Mouse (Mus musculus): ENCODE results near the gene Pcmt1.
"Not testable (repeated sequence)": the region's sequence is repeated elsewhere in the genome, so short reads cannot be mapped to it uniquely, and the experiment has no call there.

Pcmt1 gene

DNA sequence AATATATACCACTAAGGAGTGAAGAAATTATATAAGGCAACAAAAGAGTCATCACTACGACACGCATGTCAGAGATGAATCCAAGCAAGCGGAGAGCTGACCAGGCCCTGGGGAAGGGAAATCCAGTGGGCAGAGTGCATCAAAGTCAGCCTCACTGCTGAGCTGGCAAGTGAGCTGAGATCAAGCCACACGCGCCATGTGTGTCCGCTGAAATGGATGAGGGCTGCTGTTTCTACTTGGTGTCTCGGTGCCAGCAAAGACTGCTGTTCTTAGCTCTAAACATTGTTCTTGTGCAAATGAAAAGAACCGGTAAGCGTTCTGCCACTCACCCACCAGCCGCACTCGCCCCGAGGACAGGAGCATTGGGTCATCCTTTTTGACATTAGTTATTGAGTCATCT is 40.6 kb downstream of the Pcmt1 start:
- DNase-seq, result no peak

DNA sequence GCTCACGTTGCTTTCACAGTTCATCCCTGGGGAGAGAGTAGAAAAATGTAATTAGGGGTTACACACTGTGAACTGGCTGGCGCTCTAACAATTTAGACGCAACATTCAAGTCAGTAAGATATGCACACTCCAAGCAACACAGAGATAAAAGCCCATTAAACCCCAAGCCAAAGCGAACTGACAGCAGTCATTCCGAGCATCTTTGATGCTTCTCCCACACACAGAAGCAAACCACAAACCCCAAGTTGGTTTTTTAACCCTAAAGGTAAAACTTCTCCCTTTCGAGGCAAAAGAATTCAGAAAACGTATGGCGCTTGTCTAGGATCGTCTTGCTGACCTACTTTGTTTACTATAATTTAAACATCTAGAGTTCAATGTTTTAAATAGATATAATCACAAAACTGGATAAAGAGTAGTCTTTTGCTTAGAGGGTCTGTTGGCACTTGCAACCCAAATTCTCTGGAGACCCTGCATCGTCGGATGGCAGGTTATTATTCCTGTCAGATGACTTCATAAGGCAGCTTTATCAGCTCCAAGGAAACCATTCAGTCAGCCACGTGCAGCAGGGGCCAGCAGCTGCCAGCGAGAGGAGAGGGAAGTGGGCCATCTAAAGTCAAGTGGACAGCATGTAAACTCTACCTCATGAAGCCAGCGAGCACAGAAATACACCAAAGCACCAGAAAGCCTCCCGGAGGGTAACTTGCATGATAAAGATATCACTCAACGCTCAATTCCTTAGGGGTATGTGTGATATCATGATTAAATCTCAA is 49.8 kb downstream of the Pcmt1 start:
- no peak for DNase-seq

DNA sequence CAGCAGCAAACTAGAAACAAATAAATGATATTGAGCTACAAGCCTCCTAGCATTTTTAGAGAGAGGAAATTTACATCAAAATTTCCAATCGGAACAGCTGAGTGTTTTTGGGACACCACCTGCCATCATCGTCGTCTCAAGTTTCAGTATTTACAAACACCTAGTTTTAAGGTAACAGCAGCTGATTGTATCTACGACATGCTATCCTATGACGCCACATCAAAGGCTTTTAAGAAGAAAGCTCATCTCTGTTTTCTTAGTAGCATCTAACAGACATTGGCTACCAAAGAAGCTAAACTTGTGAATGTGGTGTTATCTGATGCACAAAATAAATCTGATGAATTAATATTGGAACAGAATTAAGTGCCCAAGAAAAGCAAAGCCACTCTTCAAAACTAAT is 50.6 kb downstream of the Pcmt1 start:
- no peak for DNase-seq

DNA sequence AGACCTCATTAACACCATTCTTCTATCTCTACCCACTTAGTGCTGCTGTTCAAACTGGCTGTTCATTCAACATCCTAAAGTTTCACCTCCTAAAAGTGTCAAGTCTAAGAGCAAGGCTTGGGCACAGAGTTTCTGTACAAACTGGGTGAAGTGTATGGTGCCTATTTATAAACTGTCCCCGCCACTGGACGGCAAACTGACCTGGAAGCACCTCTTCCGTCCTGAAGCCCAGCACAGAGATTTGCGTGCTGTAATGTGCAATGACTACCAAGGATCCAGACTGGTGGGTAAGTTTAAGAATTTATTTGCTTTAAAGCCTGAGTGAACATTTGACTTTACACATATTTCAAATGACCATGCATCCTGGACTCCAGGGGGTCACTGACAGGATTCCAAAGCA is 51.8 kb downstream of the Pcmt1 start:
- DNase-seq, result no peak

DNA sequence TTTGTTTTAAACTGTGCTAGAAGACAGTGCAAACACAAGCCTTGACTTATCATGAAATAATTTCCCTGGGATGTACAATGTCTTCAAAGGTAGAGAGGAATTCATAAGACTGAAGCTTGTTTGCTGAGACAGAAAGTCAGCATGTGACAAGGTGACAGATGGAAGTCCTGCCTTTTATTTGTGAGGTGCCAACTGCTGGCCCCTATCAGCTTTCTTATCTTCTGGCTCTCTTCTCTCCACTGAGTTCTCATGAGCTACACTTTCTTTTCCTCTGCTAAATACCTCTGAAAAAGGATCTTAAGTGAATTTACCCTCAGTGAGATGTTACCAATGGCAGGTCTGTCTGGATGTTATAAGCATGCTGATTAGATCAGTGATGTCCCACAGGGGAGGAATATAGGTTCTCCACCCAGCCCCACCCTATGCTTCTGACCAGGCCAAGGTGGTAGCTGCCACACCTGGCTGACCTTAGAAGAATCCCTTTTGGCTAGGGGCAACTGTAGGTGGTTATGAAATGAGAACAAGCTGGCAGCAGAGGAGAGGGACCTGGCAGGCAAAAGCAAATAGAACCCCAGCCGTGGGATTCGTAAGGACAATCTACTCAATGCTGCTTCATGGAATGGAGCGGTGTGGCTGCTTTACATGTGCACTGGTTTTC is 56.9 kb downstream of the Pcmt1 start:
- peak; percentile 23 to 24 for DNase-seq

DNA sequence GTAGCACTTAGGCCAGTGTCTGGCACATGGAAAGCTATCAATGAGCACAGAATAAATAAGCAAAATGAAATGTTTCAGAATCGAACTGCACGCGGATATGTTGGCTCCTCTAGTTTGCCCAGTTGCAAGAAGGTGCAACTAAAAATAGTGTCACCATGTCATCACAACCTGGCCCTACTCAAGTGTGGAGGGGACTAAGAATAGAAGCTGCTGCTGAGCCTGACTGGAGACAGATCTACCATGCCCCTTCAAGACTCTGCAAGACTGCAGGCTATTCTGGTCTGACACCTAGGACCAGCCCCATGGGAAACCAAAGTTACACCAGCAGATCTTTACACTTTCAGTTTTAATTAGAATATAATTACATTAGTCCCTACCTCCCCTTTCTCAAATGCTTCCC is 58.6 kb downstream of the Pcmt1 start:
- DNase-seq, result peak in 1 of 2 experiments; percentile 15

DNA sequence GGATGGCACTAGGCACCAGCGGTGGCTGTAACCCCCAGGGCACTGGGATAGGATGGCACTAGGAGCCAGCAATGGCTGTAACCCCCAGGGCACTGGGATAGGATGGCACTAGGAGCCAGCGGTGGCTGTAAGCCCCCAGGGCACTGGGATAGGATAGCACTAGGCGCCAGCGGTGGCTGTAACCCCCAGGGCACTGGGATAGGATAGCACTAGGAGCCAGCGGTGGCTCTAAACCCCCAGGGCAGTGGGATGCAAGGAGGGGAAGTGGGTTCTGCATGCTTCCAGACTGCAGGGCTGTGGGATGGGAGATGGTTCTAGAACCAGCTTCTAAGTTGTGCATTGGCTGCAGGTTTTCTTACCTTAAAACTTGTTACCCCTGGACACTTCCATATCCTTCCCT is 60.2 kb downstream of the Pcmt1 start:
- no peak for DNase-seq

DNA sequence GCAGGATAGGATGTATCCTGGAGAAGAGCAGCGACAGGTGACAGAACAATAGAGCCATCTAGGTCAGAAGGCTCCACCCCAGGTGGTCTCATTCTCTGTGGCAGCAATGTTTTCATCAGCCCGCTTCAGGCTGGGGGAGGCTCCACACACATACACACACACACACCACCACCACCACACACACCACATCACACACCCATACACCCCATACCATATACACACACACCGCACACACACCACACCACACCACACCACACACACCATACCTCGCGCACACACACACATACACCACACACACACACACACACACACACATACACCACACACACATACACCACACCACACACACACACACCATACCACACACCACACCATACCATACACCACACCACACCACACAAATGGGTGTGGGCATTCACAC is 61.1 kb downstream of the Pcmt1 start:
- no peak for DNase-seq

DNA sequence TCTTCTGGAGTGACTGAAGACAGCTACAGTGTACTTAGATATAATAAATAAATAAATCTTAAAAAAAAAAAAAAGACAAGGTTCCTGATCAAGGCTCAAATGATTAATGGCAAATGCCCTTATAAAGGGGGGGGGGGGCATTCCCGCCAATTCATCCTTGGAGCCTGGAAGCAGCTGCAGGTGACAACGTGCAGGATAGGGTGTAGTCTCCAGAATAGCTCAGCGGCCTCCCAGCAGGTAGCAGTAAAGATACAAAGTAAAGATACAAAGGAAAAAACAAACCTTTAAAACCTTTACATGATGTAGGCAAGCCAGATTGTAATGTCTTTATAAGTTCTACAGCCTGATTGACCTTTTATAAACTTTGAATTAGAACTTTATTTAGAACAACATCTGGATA is 63.4 kb downstream of the Pcmt1 start:
- not testable (repeated sequence) for DNase-seq

DNA sequence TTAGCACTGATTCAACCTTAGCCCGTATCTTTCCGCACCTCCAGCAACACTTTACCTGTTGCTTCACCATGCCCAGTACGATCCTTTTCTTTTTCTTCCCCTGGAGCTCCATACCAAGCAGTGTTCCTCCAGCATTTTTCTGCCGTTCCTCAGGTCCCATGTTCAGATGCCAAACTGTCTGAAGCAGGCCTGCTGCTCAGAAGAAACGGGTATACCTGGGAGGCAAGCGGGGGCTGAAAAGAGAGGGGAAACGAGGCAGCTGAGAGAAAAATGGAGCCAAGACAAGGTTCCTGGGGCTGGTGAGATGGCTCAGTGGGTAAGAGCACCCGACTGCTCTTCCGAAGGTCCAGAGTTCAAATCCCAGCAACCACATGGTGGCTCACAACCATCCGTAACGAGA is 63.8 kb downstream of the Pcmt1 start:
- DNase-seq, result not testable (repeated sequence)

DNA sequence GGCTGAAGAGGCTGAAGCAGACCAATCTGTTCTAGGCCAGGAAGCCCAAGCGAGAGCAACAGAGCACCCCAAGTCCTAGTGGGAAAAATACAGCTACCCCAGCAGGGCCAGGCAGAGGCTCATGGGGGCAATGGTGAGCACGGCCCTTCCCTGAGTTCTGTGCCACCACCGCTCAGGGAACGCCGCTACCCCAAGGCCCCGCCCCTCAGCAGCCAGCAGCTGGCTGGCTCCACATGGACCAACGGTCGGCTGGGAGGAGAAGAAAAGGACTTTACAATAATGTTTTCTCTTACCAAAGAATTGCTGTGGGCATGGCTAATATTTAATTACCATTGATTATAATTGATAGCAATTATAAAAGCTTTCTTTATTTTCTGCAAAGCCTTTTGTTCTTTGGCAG is 66.1 kb downstream of the Pcmt1 start:
- no peak for DNase-seq

DNA sequence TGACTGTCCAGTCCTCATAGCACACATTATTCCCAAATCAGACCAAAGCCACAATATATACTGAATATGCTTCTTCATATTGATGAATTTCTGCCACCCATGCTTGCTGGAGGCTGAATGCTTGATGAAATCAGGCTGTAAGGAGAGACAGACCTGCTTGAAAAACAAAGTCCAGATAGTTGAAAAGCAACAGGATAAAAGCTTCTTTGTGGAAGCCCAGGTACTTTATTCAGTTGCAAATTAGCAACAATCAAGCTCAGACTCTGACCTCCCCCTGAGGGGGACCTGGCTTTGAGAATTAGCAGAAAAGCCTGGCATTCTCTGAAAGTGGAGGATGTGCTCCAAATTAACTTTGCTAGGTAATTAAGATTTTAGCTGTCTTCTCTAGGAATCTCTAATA is 68.7 kb downstream of the Pcmt1 start:
- DNase-seq, result not testable (repeated sequence)

DNA sequence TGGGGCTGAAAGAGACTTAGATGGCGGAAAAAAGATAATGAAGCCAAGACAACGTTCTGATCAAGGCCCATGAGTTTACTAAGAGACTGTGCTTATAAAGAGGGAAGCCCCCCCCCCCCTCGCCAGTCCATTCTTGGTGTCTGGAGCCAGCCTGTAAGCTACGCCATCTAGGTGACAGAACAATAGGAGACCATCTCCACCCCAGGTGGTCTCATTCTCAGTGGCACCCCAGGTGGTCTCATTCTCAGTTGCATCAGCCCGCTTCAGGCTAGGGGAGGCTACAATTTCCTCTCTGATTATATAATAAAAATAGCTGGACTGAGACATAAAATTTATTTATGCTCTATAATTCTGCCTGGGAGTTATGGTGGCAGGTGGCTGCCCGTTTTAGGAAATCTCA is 69.3 kb downstream of the Pcmt1 start:
- DNase-seq, result no peak

DNA sequence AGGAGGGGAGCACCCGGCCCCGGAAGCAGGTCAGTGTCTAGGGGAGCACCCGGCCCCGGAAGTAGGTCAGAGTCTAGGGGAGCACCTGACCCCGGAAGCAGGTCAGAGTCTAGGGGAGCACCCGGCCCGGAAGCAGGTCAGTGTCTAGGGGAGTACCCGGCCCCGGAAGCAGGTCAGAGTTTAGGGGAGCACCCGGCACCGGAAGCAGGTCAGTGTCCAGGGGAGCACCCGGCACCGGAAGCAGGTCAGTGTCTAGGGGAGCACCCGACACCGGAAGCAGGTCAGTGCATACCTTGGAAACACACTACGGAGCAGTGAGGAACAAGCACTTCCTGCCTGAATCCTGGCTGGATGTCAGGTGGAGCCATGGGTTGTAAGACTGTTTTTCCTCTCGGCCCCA is 72.3 kb downstream of the Pcmt1 start:
- no peak for DNase-seq

DNA sequence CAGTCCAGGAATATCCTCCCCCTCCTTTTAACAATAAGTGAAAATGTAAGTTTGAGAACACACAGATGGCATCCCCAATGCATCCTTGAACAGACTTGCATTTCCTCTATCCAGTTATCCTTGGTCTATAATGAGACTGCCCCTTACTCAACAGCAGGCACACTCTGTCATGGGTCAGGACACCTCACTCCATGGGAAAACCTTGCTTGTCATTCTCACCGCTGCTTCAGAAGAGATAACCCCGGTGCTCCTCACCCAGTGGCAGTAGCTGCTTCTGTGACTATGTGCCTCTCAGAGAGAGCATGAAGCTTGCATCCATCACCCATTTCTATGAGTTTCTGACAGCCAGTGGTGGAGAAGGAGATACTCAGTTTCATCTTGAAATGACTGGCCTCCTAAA is 74.5 kb downstream of the Pcmt1 start:
- DNase-seq, result no peak

DNA sequence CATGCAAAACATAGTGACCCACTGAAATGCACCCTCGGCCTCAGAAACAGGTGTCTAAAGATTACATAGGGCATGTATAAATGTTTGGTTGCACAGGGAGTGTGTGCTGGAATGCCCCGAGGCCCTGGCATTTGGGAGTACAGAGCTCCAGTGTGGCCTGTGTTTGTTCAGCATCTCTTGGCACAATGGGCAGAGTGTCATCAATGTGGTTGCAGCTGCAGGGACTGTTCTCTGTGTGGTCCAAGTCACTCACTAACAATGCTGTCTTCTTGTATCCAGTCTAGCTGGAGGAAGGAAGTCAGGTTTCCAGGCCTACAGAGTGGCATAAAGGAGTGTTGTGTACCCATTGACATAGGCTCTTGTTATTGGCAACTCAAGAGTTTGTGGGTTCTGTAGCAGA is 75.8 kb downstream of the Pcmt1 start:
- no peak for DNase-seq

DNA sequence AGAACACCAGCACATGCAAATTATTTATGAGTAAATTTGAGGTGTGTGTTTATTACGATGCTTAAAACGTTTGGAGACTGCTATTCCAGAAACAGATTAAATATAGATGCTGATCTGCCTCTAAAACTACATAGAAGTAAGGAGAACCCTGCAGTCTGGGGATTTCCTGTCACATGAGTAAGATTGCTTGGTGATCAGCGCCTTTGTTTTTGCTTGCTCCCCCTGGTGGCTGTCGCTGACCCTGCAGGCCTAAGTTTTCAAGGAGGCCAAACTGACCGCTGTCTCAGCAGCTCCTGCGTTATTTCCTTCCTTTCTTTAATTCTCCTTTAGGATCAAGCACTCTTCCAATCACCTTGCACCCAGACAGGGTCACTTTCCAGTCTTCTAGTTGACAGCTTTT is 80.3 kb downstream of the Pcmt1 start:
- DNase-seq, result peak; percentile 86 to 91

DNA sequence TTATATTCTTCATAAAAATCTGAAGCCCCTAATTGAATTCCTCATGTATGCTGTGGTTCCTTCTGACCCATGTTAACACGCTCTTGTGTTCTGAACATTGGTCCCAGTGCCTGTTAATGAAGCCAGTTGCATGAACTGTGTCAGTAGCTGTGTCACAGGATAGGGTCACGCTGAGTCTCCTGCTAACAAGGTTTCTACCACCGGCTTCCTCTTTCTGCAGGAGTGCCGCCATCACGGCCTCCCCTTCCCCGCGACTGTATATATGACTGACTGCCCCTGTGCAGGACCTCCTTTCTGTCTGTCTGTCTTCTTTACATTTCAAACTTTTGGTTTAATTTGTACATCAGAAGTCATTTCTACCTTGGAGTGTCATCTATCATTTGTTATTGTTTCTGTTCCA is 82.8 kb downstream of the Pcmt1 start:
- DNase-seq, result no peak

DNA sequence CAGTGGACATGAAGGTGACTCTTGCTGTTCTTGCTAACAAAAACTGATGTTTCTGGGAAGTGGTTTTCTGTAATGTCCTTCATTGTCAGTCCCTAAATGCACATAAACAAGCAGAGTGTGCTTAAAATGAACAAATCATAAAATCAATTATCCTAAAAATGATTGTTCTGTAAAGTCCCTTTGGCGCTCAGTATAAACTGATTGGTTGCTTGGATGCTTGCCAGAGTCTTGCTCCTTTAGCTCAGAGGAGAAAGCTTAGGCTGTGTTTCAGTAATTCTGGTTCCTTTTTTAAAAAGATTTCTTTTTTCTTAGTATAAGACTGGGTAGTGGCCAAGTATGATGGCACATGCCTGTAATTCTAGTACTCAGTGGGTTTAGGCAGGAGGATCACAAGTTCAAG is 84.7 kb downstream of the Pcmt1 start:
- DNase-seq, result peak; percentile 35 to 58

DNA sequence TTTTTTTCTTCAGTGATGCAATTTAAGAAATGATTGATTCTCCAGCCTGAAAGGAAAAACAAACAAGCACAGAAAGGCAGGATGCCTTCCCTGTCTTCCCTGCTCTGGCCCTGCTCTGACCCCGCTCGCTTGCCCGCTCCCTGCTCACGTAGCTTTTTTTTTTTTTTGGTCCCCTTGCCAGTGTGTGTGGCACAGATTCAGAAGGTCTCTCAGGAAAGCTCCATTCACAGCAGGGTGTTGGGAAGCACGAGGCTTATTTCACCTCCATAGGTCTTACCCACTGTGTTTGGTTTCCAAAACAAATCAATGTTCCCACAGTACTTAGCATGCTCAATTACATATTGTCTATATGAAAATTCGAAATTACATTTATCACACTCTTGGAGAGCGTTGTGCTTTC is 86.1 kb downstream of the Pcmt1 start:
- DNase-seq, result peak; percentile 40 to 49

DNA sequence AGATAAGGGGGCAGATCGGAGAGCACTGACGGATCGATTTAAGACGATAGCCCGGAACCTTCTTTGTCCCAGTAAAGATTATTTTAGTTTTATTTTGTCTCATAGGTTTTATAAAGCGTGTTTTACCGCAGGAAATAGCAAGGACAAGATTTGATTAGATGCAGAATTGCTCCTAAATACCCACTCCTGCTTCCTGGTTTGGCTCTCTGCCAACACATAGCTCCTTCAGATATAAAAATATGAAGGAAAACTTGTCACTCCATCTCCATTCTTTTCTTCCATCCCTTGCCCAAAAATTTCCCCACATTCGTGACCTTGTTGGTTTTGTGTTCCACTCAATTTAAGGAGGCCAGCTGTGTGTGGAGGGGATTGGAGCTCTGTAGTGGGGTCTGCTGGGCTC is 90.1 kb downstream of the Pcmt1 start:
- DNase-seq, result peak; percentile 32 to 53

DNA sequence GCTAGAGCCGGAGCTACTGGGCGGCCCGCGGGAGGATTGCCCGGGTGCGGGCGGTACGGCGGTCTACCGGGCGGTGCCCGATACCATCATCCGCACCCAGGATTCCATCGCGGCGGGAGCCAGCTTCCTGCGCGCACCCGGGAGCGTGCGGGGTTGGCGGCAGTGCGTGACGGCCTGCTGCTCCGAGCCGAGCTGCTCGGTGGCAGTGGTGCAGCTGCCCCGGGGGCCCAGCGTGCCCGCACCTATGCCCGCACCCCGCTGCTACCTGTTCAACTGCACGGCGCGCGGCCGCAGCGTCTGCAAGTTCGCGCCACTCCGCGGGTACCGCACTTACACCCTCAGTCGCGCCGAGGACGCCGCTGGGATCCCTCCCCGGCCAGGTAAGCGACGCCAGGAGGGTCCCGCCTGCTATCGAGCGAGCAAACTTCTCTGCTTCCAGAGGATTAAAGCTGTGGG is 90.7 kb downstream of the Pcmt1 start:
- peak in 1 of 2 experiments; percentile 62 for DNase-seq

DNA sequence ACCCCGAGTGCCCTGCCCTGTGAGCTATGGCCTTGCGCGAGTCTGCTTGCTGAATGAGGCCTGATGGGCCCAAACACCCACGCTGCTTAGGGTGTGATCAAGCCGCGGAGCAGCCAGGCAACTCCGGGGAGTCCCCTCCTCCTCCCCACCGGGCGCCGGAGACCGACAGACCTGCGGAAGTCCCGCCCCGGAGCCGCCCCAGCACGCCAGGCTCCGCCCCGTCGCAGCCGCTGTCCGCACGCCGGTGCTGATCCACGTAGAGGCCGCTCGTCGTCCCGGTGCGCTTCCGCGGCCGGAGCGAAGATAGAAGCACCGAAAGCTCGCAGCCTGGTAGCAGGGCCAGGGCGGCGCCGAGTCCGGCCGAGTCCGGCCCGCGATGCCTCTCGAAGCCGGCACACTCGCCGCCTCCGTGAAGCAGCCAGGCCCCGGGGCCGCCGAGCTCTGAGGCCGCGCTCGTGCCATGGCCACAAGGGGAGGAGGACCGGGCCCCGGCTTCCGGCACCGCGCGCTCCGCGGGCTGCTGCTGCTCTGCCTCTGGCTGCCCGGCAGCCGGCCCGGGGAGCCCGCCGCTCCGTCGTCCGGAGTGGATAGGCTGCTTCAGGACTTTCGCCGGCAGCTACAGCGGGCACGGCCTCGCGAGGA is 91.2 kb downstream of the Pcmt1 start, which contains the start of gene Lrp11:
TSS of gene Lrp11 (plus strand) at position 209 of the 642 bp plus-strand sequence.
- DNase-seq, result peak; percentile 89 to 93

DNA sequence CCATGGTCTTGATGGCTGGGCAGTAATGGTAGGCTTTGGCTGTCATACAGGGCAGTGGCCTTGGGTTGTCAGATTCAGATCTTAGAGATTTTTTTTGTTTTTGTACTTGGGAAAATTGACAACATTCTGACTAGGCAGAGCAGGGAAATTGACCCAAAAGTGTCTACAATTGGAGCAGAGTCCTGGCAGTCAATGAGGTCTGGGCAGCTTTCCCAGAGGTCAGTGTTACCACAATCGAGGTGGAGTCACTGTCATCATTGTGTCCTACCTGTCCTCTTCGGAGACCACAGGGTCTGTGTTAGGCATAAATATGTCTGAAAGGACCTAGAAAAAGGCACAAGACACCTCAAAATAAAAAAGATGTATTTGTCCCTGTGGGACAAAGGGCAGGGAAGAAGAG is 94.2 kb downstream of the Pcmt1 start:
- DNase-seq, result peak; percentile 68 to 72
